Mouse (Mus musculus): Measurements from ENCODE around the gene Fpgs. TPM values are rescaled to one million over a fixed set of nuclear protein-coding genes. Genes with fewer than 3 reads are reported as not detected.

The Fpgs gene
- total and polyA plus RNA-seq, 3 experiments = 40.0 to 73.9 TPM; not detected in 1

- TF ChIP-seq USF1 (IDR thresholded peaks at IDR 0.05; ENCODE audit: low read depth, low read length) = no peak
- no peak for TF ChIP-seq MAFK (IDR thresholded peaks at IDR 0.05; ENCODE audit: borderline replicate concordance, low read depth, low read length)
- TF ChIP-seq TAL1 (IDR thresholded peaks at IDR 0.05; ENCODE audit: low read length) = no peak
- no peak for TF ChIP-seq MAX (IDR thresholded peaks at IDR 0.05; ENCODE audit: low read length)
- Histone ChIP-seq H3K27ac (ENCODE audit: control insufficient read depth, low read depth, low read length) (no peak overlapping the region), H3K9ac (ENCODE audit: control insufficient read depth, low read depth, low read length, poor library complexity, severe bottlenecking) (no peak overlapping the region), H3K79me2 (ENCODE audit: control insufficient read depth, insufficient read depth, low read length, poor library complexity) (no peaks in the 10 kb centered on the region), H3K36me3 (ENCODE audit: control insufficient read depth in 1 of 2, insufficient read depth in 2 of 2, low read length in 2 of 2) (no peaks in the 10 kb centered on the region), H3K27me3 (ENCODE audit: control insufficient read depth in 1 of 2, insufficient read depth in 2 of 2, low read length in 2 of 2) (no peaks in the 10 kb centered on the region), H3K9me3 (replicated peaks; ENCODE audit: insufficient read depth, low read length) (no peaks in the 10 kb centered on the region), H3K4me1 (ENCODE audit: control insufficient read depth in 1 of 2, insufficient read depth in 2 of 2, low read length in 2 of 2) (no peaks in the 10 kb centered on the region; a peak in 1 of 4 replicates), H3K4me3 (ENCODE audit: control insufficient read depth in 1 of 2, insufficient read depth in 1 of 2, low read depth in 2 of 2, low read length in 2 of 2) (no peak overlapping the region)
- DNase-seq (ENCODE audit: low read depth, low spot score) = no peak
Observed at GRCm38 (mm10) chr2:32634277-32635105, 69.5 kb downstream of the Fpgs start.

GRCm38 (mm10) chr2:32633660-32634059, 70.3 kb downstream of the Fpgs start:
- no peaks in the 10 kb centered on the region for H3K36me3 ChIP-seq (ENCODE audit: control insufficient read depth in 1 of 2, insufficient read depth in 2 of 2, low read length in 2 of 2)
- no peaks in the 10 kb centered on the region; a peak in 1 of 4 replicates for H3K4me1 ChIP-seq (ENCODE audit: control insufficient read depth in 1 of 2, insufficient read depth in 2 of 2, low read length in 2 of 2)
- no peak overlapping the region for H3K9ac ChIP-seq (ENCODE audit: control insufficient read depth, low read depth, low read length, poor library complexity, severe bottlenecking)
- H3K79me2 ChIP-seq (ENCODE audit: control insufficient read depth, insufficient read depth, low read length, poor library complexity) = no peaks in the 10 kb centered on the region
- no peak overlapping the region for H3K27ac ChIP-seq (ENCODE audit: control insufficient read depth, low read depth, low read length)
- H3K4me3 ChIP-seq (ENCODE audit: control insufficient read depth in 1 of 2, insufficient read depth in 1 of 2, low read depth in 2 of 2, low read length in 2 of 2) = no peak overlapping the region
- no peaks in the 10 kb centered on the region for H3K27me3 ChIP-seq (ENCODE audit: control insufficient read depth in 1 of 2, insufficient read depth in 2 of 2, low read length in 2 of 2)
- no peak for TF ChIP-seq ETS1 (IDR thresholded peaks at IDR 0.05; ENCODE audit: low read depth, low read length)
- TF ChIP-seq POLR2A (IDR thresholded peaks at IDR 0.05; ENCODE audit: control insufficient read depth in 1 of 2, insufficient read depth in 1 of 2, low read depth in 1 of 2, low read length in 2 of 2, poor library complexity in 1 of 2) = no peak
- TF ChIP-seq USF1 (IDR thresholded peaks at IDR 0.05; ENCODE audit: low read depth, low read length) = no peak
- TF ChIP-seq EP300 (IDR thresholded peaks at IDR 0.05; ENCODE audit: low read depth in 1 of 2, low read length in 2 of 2) = no peak
- no peak for TF ChIP-seq MYC (IDR thresholded peaks at IDR 0.05; ENCODE audit: low read depth, low read length)
- no peak for TF ChIP-seq MAX (IDR thresholded peaks at IDR 0.05; ENCODE audit: low read length)
- no peak for TF ChIP-seq TAL1 (IDR thresholded peaks at IDR 0.05; ENCODE audit: low read length)
- TF ChIP-seq ZKSCAN1 (IDR thresholded peaks at IDR 0.05; ENCODE audit: low read depth, low read length) = no peak
- no peak for TF ChIP-seq E2F4 (IDR thresholded peaks at IDR 0.05; ENCODE audit: borderline replicate concordance, low read depth, low read length)
- no peak for TF ChIP-seq RCOR1 (IDR thresholded peaks at IDR 0.05; ENCODE audit: low read depth, low read length)
- TF ChIP-seq HCFC1 (IDR thresholded peaks at IDR 0.05; ENCODE audit: low read depth, low read length) = no peak
- no peak for TF ChIP-seq ZC3H11A (IDR thresholded peaks at IDR 0.05; ENCODE audit: low read depth, low read length)
- TF ChIP-seq POLR2AphosphoS5 (IDR thresholded peaks at IDR 0.05; ENCODE audit: borderline replicate concordance, low read depth, low read length) = no peak
- no peak for TF ChIP-seq ELF1 (IDR thresholded peaks at IDR 0.05; ENCODE audit: low read depth, low read length)
- no peak for TF ChIP-seq TBP (IDR thresholded peaks at IDR 0.05; ENCODE audit: low read depth, low read length)
- H3K9me3 ChIP-seq (replicated peaks; ENCODE audit: insufficient read depth, low read length) = no peaks in the 10 kb centered on the region
- DNase-seq (ENCODE audit: low read depth, low spot score) = no peak

Other genes with a start within 250 kb of the Fpgs start
- gene Fam102a, start 168.8 kb downstream of the Fpgs start, total RNA-seq (2012; rRNA removed) = 1.5 and 2.4 TPM in 2 replicates
- gene Fam102a, start 168.8 kb downstream of the Fpgs start, polyA plus RNA-seq (2012; ENCODE audit: insufficient read depth in 1 of 2, insufficient read length in 2 of 2, low read depth in 1 of 2, low replicate concordance in 2 of 2, missing spikeins in 1 of 2) = 1 to 10 TPM in 1 of 2 experiments, not detected in 1; 1.8 TPM
- gene Dpm2, start 133.3 kb downstream of the Fpgs start, total RNA-seq (2012; rRNA removed) = 39.5 and 45.8 TPM in 2 replicates
- gene Dpm2, start 133.3 kb downstream of the Fpgs start, polyA plus RNA-seq (2012; ENCODE audit: insufficient read depth in 1 of 2, insufficient read length in 2 of 2, low read depth in 1 of 2, low replicate concordance in 2 of 2, missing spikeins in 1 of 2) = 100 to 1,000 TPM in 1 of 2 experiments, not detected in 1; 109 TPM
- 0.56 and 0.58 TPM in 2 replicates for gene Pip5kl1, start 129.3 kb downstream of the Fpgs start, total RNA-seq (2012; rRNA removed)
- gene Pip5kl1, start 129.3 kb downstream of the Fpgs start, polyA plus RNA-seq (2012; ENCODE audit: insufficient read depth in 1 of 2, insufficient read length in 2 of 2, low read depth in 1 of 2, low replicate concordance in 2 of 2, missing spikeins in 1 of 2) = under 1 TPM in 1 of 2 experiments, not detected in 1; 0.22 TPM
- 0.12 and 0.13 TPM in 2 replicates for gene 9430097D07Rik, start 128.5 kb downstream of the Fpgs start, total RNA-seq (2012; rRNA removed)
- gene 9430097D07Rik, start 128.5 kb downstream of the Fpgs start, polyA plus RNA-seq (2012; ENCODE audit: insufficient read depth in 1 of 2, insufficient read length in 2 of 2, low read depth in 1 of 2, low replicate concordance in 2 of 2, missing spikeins in 1 of 2) = under 1 TPM in 1 of 2 experiments, not detected in 1; 0.11 TPM
- gene St6galnac4, start 117.0 kb downstream of the Fpgs start, total RNA-seq (2012; rRNA removed) = 44.3 and 58.3 TPM in 2 replicates
- gene St6galnac4, start 117.0 kb downstream of the Fpgs start, polyA plus RNA-seq (2012; ENCODE audit: insufficient read depth in 1 of 2, insufficient read length in 2 of 2, low read depth in 1 of 2, low replicate concordance in 2 of 2, missing spikeins in 1 of 2) = 100 to 1,000 TPM in 1 of 2 experiments, not detected in 1; 109 TPM
- gene St6galnac6, start 104.4 kb downstream of the Fpgs start, total RNA-seq (2012; rRNA removed) = 9.0 and 12.5 TPM in 2 replicates
- 10 to 100 TPM in 1 of 2 experiments, not detected in 1; 26.5 TPM for gene St6galnac6, start 104.4 kb downstream of the Fpgs start, polyA plus RNA-seq (2012; ENCODE audit: insufficient read depth in 1 of 2, insufficient read length in 2 of 2, low read depth in 1 of 2, low replicate concordance in 2 of 2, missing spikeins in 1 of 2)
- 0.12 TPM in 1 of 2 replicates, not detected in the other for gene Ak1, start 82.4 kb downstream of the Fpgs start, total RNA-seq (2012; rRNA removed)
- under 1 TPM in 1 of 2 experiments, not detected in 1; 0.13 TPM for gene Ak1, start 82.4 kb downstream of the Fpgs start, polyA plus RNA-seq (2012; ENCODE audit: insufficient read depth in 1 of 2, insufficient read length in 2 of 2, low read depth in 1 of 2, low replicate concordance in 2 of 2, missing spikeins in 1 of 2)
- 0.33 and 0.73 TPM in 2 replicates for gene Eng, start 57.5 kb downstream of the Fpgs start, total RNA-seq (2012; rRNA removed)
- 1 to 10 TPM in 1 of 2 experiments, not detected in 1; 1.0 TPM for gene Eng, start 57.5 kb downstream of the Fpgs start, polyA plus RNA-seq (2012; ENCODE audit: insufficient read depth in 1 of 2, insufficient read length in 2 of 2, low read depth in 1 of 2, low replicate concordance in 2 of 2, missing spikeins in 1 of 2)
- gene Cdk9, start 8.9 kb upstream of the Fpgs start, total RNA-seq (2012; rRNA removed) = 30.9 and 37.7 TPM in 2 replicates
- 100 to 1,000 TPM in 1 of 2 experiments, not detected in 1; 125 TPM for gene Cdk9, start 8.9 kb upstream of the Fpgs start, polyA plus RNA-seq (2012; ENCODE audit: insufficient read depth in 1 of 2, insufficient read length in 2 of 2, low read depth in 1 of 2, low replicate concordance in 2 of 2, missing spikeins in 1 of 2)
- gene Sh2d3c, start 16.9 kb upstream of the Fpgs start, total RNA-seq (2012; rRNA removed) = 0.19 and 0.26 TPM in 2 replicates
- under 1 TPM in 1 of 2 experiments, not detected in 1; 0.43 TPM for gene Sh2d3c, start 16.9 kb upstream of the Fpgs start, polyA plus RNA-seq (2012; ENCODE audit: insufficient read depth in 1 of 2, insufficient read length in 2 of 2, low read depth in 1 of 2, low replicate concordance in 2 of 2, missing spikeins in 1 of 2)
- gene 6330409D20Rik, start 36.9 kb upstream of the Fpgs start, total RNA-seq (2012; rRNA removed) = not detected in 2 replicates
- gene 6330409D20Rik, start 36.9 kb upstream of the Fpgs start, polyA plus RNA-seq (2012; ENCODE audit: insufficient read depth in 1 of 2, insufficient read length in 2 of 2, low read depth in 1 of 2, low replicate concordance in 2 of 2, missing spikeins in 1 of 2) = not detected
- 46.6 and 54.7 TPM in 2 replicates for gene Tor2a, start 53.1 kb upstream of the Fpgs start, total RNA-seq (2012; rRNA removed)
- 10 to 100 TPM in 1 of 2 experiments, not detected in 1; 62.2 TPM for gene Tor2a, start 53.1 kb upstream of the Fpgs start, polyA plus RNA-seq (2012; ENCODE audit: insufficient read depth in 1 of 2, insufficient read length in 2 of 2, low read depth in 1 of 2, low replicate concordance in 2 of 2, missing spikeins in 1 of 2)
- 0.26 and 0.69 TPM in 2 replicates for gene Ttc16, start 71.5 kb upstream of the Fpgs start, total RNA-seq (2012; rRNA removed)
- under 1 TPM in 1 of 2 experiments, not detected in 1; 0.35 TPM for gene Ttc16, start 71.5 kb upstream of the Fpgs start, polyA plus RNA-seq (2012; ENCODE audit: insufficient read depth in 1 of 2, insufficient read length in 2 of 2, low read depth in 1 of 2, low replicate concordance in 2 of 2, missing spikeins in 1 of 2)
- 18.0 and 27.9 TPM in 2 replicates for gene Ptrh1, start 71.6 kb upstream of the Fpgs start, total RNA-seq (2012; rRNA removed)
- 10 to 100 TPM in 1 of 2 experiments, not detected in 1; 12.3 TPM for gene Ptrh1, start 71.6 kb upstream of the Fpgs start, polyA plus RNA-seq (2012; ENCODE audit: insufficient read depth in 1 of 2, insufficient read length in 2 of 2, low read depth in 1 of 2, low replicate concordance in 2 of 2, missing spikeins in 1 of 2)
- 0.12 and 0.13 TPM in 2 replicates for gene Cfap157, start 80.3 kb upstream of the Fpgs start, total RNA-seq (2012; rRNA removed)
- 1 to 10 TPM in 1 of 2 experiments, not detected in 1; 2.3 TPM for gene Cfap157, start 80.3 kb upstream of the Fpgs start, polyA plus RNA-seq (2012; ENCODE audit: insufficient read depth in 1 of 2, insufficient read length in 2 of 2, low read depth in 1 of 2, low replicate concordance in 2 of 2, missing spikeins in 1 of 2)
- 7.1 and 8.2 TPM in 2 replicates for gene Stxbp1, start 143.1 kb upstream of the Fpgs start, total RNA-seq (2012; rRNA removed)
- gene Stxbp1, start 143.1 kb upstream of the Fpgs start, polyA plus RNA-seq (2012; ENCODE audit: insufficient read depth in 1 of 2, insufficient read length in 2 of 2, low read depth in 1 of 2, low replicate concordance in 2 of 2, missing spikeins in 1 of 2) = 10 to 100 TPM in 1 of 2 experiments, not detected in 1; 33.2 TPM
- 11.5 and 17.5 TPM in 2 replicates for gene Fam129b, start 172.0 kb upstream of the Fpgs start, total RNA-seq (2012; rRNA removed)
- 10 to 100 TPM in 1 of 2 experiments, not detected in 1; 20.0 TPM for gene Fam129b, start 172.0 kb upstream of the Fpgs start, polyA plus RNA-seq (2012; ENCODE audit: insufficient read depth in 1 of 2, insufficient read length in 2 of 2, low read depth in 1 of 2, low replicate concordance in 2 of 2, missing spikeins in 1 of 2)

Data from MEL (cell line).